Mouse (Mus musculus): ENCODE data around the gene Ctdspl2.

DNA sequence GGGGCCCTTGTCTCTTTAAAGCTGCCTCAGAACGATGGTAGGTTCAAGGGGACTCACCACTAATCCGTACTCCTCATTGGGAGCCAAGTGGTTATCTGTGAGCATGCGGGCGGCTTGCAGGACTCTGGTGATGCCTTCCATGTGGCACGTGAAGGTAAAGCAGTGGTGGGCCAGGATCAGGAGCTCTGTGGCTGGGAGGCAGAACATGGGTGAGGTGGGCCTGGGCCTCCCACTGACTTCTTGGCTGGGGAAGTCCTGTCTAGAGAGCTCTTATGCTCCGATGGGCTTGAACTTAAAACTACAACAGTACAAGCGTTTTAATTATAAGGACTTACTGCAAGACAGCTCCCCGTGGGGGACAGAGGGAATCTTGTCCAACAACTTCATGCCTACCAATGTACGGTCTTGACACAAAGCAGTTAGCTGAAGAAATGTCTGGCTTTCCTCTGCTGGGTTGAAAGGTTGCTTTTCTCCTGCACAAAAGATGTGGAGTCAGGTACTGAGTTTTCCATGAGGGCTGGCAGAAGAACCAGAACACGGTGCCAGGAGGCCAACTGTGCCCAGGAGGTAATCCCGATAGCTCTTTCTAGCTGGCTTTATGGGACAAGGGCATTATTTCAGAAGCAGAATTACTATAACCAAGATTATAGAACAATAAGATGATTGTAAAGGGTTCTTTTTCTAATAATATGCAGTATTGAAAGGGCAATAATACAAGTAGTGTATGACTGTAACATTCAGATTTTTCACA lies 103.7 kb downstream of the Ctdspl2 start:
- TF ChIP-seq CTCF (IDR thresholded peaks at IDR 0.05; ENCODE audit: low read depth, low read length) (no peak), POLR2AphosphoS5 (IDR thresholded peaks at IDR 0.05; ENCODE audit: insufficient replicate concordance, low read depth, low read length) (no peak), TAL1 (conservative IDR thresholded peaks at IDR 0.05; ENCODE audit: low read depth, low read length) (no peak), GATA2 (IDR thresholded peaks at IDR 0.05; ENCODE audit: borderline replicate concordance, low read depth, low read length) (no peak)
